Mouse (Mus musculus) monocyte, adult 2 months (primary cell): ENCODE measurements at regions not wholly inside any gene's neighbourhood (a gene's known extent, or its start where the extent isn't known, plus 50 kb on each side); places are given as distances from the start of the nearest gene placed in this dataset.

Experiments
- DNase-seq, 2 experiments: peaks; one replicate each; pipeline ENCODE4 v3.0.0; 2022; ENCODE audit warnings: low spot score in 2 of 2, low read depth in 1 of 2

GRCm38 (mm10) chr17:68120230-68120629 is 116.3 kb upstream of the Arhgap28 start:
- no peak for DNase-seq

GRCm38 (mm10) chr17:68120744-68121143 is 116.8 kb upstream of the Arhgap28 start:
- no peak for DNase-seq

DNA sequence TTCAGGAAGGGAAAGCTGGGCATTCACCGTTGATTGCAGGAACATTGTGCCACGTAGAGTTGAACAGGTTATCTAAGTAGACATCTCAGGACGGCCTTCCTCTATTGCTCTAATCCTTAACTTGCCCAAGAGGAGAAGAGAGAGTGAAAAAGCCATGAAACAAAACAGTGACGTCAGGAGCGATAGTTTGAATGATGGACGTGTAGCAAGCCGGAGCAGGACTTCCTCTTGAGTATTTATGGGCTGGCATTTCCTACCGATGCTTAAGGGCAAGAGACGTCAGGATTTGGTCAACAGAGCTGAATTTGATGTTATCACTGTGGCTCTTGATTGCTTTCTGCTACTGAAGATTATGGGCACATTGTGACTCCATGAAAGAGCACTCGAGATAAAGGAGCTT is 130.5 kb upstream of the Arhgap28 start:
- DNase-seq: no peak

DNA sequence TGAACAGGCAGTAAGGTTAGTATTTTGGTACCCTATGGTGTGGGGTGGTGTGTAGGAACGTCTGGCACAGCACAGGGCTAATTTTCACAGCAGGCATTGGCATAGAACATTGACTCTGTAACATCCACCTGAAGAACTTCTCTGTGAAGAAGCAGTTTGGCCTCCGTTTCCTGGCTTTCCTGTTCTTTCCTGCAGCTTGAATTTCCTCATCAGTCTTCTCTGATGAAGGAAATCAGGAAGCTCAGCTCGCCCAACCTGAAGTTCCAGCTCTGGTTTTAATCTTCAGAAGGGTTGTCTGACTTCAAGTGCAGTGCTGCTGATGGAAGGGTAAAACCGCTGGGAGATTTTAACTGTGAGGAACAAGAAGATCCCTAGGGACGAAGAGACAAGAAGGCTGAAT is 131.5 kb upstream of the Arhgap28 start:
- no peak for DNase-seq

DNA sequence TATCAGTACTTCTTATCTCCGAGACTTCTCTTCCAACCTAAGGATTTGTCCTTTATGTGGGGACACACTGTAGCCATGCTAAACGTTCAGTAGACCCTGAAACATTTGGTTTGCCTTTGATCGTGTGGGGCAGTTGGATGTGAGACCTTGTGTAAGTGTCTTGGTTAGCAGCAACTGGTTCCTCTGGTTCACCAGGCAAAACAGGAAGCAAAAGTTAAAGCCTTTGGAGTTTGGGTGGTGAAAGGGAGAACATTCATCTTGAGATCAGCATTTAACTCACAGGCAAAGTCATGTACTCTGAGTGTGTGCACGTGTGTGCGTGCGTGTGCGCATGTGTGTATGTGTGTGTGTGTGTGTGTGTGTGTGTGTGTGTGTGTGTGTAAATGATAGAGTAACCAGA is 130.3 kb upstream of the L3mbtl4 start:
- no peak for DNase-seq

- no peak for DNase-seq
Measured at GRCm38 (mm10) chr17:68149237-68149792, 124.3 kb upstream of the L3mbtl4 start.

DNA sequence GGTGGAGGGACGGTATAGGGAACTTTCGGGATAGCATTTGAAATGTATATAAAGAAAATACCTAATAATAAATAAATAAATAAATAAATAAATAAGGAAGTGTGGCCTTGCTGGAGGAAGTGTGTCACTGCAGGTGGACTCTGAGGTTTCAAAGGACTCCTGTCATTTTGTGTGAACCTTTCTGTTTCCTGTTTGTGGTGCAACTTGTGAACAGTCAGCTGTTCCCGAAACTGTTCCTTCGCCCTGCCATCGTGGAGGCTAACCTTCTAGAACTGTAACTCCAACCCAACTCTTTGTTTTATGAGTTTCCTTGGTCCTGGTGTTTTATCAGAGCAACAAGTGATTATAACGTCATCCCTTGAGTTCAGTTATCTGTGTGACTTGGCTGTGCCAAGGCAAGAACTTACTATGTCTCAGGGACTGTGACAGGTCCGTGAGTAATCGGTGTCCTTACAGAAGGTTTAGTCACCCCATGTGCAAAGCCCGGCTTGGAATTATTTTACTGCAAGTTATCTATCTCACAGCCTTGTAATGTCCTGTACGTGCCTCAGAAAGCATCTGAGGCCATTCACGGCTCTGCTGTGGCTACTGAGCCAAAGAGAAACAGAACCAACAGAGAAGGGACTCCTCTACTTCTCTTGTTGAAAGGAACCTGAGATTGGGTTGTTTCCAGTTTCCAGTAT is 121.0 kb upstream of the L3mbtl4 start:
- no peak for DNase-seq

DNA sequence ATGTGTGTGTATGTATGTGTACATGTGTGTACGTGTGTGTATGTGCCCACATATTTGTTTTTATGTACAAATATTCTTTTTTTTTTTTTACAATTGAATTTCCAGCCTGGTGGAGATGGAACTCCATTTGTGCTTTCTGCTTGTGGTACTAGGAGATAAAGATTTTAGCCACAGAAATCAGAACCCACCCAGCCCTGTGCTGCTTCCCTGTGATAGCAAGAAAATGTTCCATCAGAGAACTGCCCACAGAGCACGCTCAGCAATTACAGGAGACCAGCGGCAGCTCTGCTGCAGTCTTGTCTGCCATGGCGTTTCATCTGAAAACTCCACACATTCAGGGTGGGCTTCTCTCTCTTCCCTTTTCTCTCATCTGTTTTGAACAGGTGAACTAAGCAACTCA is 118.7 kb upstream of the L3mbtl4 start:
- no peak for DNase-seq

DNA sequence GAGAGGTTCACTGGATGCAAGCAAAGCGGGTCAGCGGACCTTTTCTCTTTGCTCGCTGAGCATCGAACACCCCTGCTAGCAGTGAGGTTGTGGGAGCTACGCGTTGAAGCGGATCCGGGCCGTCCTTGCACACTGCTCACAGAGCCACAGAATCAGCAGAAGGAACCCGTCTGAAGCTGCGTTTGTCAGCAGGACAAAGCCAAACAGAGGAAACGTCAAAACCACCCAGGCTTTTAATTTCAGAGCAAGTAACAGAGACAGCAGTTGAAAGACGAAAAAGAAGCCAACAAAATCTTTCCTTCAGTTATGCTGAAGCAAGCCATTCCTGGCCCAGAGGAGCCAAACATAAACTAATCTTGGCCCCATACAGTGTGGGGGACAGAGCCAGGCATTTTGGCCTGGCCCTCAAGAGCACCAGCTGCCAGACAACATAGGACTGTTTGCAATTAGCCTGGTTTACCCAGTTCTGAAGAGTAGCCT is 115.4 kb upstream of the L3mbtl4 start:
- DNase-seq: no peak

DNA sequence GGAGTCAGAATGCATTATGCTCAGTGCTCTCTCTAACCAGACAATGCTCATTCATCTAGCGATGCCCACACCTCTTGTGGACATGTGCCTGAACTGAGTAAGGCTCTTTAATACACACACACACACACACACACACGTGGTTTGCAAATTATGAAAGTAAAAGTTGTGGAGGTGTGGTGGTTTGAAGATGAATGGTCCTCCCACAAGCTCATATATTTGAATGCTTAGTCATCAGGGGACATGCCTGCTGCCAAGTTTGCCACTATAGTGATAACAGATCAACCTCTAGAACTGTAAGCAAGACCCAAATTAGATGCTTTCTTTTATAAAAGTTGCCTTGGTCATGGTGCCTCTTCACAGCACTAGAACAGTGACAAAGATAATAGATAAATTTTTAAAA is 112.5 kb upstream of the L3mbtl4 start:
- no peak for DNase-seq

GRCm38 (mm10) chr17:68163545-68163944 is 110.1 kb upstream of the L3mbtl4 start:
- DNase-seq: no peak

- DNase-seq: no peak
Measured at GRCm38 (mm10) chr17:68164666-68165065, 108.9 kb upstream of the L3mbtl4 start.

DNA sequence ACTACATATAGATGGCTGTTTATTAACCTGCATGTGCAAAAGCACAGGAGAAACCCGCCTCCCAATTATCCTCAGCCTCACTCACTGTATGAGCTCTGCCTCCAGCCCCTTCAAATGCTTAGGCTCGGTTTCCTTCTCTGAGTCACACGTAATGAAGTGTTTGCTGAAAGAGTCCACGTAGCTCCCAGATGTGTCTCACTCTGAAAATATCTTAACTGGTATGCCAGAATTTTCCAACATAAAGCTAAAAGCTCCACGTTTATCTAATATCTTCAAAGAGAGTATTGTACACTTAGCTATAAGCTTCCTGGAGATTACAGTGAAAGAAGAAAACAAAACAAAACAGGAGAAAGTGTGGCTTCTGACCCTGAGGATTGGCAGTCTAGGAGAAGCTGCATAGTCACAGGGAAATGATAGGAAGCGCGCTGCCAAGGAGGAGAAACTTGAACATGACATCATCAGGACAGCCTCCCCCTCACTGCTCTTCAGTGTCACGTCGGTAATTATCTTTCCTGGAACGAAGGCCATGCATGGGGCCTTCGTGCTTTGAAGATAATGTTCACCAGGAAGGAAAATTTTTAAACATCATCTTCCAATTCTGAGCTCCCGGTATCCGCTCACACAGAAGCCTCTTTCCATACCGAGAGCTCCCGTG is 108.3 kb upstream of the L3mbtl4 start:
- DNase-seq: no peak

GRCm38 (mm10) chr17:68166397-68166796 is 107.2 kb upstream of the L3mbtl4 start:
- no peak for DNase-seq

- DNase-seq: no peak
Measured at GRCm38 (mm10) chr17:68172838-68173237, 100.8 kb upstream of the L3mbtl4 start.

- peak in 1 of 2 experiments; percentile 10 for DNase-seq
Measured at GRCm38 (mm10) chr17:68176611-68177165, 96.9 kb upstream of the L3mbtl4 start.

DNA sequence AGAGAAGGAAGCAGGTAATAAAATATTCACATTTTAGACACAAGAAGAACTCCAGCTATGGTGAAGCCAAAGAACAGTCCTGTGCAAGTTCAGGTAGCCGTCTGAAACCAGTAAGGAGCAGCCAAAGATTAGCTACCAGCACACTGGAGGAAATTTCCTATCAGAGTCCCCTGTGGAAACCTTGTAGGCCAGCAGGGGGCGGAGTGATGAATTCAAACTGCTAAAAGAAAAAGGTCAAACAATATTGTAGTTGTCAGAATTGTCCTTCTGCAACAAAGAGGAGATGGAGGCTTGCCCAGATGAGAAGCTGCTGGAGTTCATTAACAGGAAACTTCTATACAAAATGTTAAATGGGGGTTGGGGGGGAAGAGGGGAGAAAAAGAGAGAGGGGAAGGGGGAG is 95.8 kb upstream of the L3mbtl4 start:
- no peak for DNase-seq

DNA sequence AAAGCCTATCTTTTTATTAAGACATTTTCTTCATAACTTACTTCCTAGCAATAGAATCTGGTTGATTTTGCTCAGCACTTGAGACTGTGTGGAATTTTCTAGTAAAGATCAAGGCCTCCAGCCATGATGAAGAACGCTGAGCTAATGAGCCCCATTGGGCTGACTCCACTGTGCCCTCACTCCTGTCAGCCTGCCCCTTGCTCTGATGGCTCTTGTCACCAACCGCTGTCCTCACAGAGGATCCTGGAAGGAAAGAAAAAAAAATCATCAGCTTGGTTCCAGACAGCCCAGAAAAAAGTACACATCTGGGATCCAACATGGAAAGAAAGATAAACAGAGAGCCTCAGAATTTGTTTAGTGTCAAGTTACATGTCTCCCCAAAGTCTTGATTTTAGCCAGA is 88.2 kb upstream of the L3mbtl4 start:
- DNase-seq: no peak

GRCm38 (mm10) chr17:68189888-68190287 is 83.7 kb upstream of the L3mbtl4 start:
- no peak for DNase-seq

- DNase-seq: no peak
Measured at GRCm38 (mm10) chr17:68205545-68205944, 68.1 kb upstream of the L3mbtl4 start.

DNA sequence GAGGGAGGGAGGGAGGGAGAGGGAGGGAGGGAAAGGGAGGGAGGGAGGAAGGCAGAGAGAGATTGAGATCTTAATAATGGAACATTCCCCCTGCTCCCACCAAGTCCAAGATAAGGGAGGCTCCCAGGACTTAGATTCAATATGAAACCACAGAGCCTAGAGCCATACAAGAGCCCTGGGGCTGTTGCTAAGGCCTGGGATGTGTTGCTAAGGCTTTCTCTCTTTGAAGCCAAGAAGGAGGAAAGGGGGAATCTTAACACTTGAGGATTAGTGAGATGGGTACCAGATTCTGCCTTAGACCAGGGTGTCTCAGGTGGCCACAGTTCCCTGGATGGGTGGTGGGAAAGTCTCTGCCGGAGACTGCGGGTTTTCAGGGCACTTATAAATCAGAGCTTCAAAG is 64.8 kb upstream of the L3mbtl4 start:
- DNase-seq: no peak
